In genomic region chr3:116620636-116621370, GRCm38 (mm10) we compare ENCODE assay signal across 22 mouse cellular contexts. TPM values are rescaled to one million over a fixed set of nuclear protein-coding genes. Genes with fewer than 3 reads are reported as not detected.
DNase-seq lines count a peak whose midpoint lies in the region; ATAC-seq and TF ChIP-seq lines count a peak whose summit lies in the region.
"Had no signal": no experiment of that assay in that cellular context is flagged by ENCODE, and none has a peak within 500 bp of the region (broad histone marks: within the 10 kb centered on the region; RNA-seq: fewer than 3 reads in every experiment).

No protein-coding gene starts in this region.

- TF ChIP-seq RAD21 in MEL (IDR thresholded peaks at IDR 0.05; ENCODE audit: low read depth, low read length): no peak

- no peaks in the 10 kb centered on the region for H3K27me3 ChIP-seq in MEL (ENCODE audit: control insufficient read depth in 1 of 2, insufficient read depth in 2 of 2, low read length in 2 of 2)
- H3K27me3 ChIP-seq in liver, postnatal 0 days (ENCODE audit: insufficient read depth, low read length): no peaks in the 10 kb centered on the region
- no peaks in the 10 kb centered on the region for H3K27me3 ChIP-seq in midbrain, postnatal 0 days (ENCODE audit: insufficient read depth, low read length)
- H3K27me3 ChIP-seq: limb, embryonic 13.5 days; neural tube, embryonic 12.5 days had no signal

- peaks cover 6 to 42% of the 10 kb centered on the region in 2 experiments; a peak in 3 of 4 replicates for H3K36me3 ChIP-seq in MEL (ENCODE audit: control insufficient read depth in 1 of 2, insufficient read depth in 2 of 2, low read length in 2 of 2)
- H3K36me3 ChIP-seq in liver, postnatal 0 days (replicated peaks; ENCODE audit: insufficient read depth, low read length): peaks cover 35% of the 10 kb centered on the region
- peaks cover 3% of the 10 kb centered on the region; the same call in 1 of the 2 replicates for H3K36me3 ChIP-seq in midbrain, postnatal 0 days (ENCODE audit: insufficient read depth, low read length)

- H3K4me1 ChIP-seq in MEL (ENCODE audit: control insufficient read depth in 1 of 2, insufficient read depth in 2 of 2, low read length in 2 of 2): peaks cover 30 to 39% of the 10 kb centered on the region in 2 experiments
- H3K4me1 ChIP-seq in liver, postnatal 0 days (ENCODE audit: insufficient read depth): 0 out of 2 replicates have a peak, but pooled peaks cover 4% of the 10 kb centered on the region
- no peaks in the 10 kb centered on the region for H3K4me1 ChIP-seq in midbrain, postnatal 0 days (ENCODE audit: insufficient read depth, low read length)
- H3K4me1 ChIP-seq: hindbrain, embryonic 10.5 days; limb, embryonic 13.5 days; neural tube, embryonic 12.5 days had no signal

- H3K4me3 ChIP-seq in MEL (ENCODE audit: control insufficient read depth in 1 of 2, insufficient read depth in 1 of 2, low read depth in 2 of 2, low read length in 2 of 2): no peak overlapping the region
- no peak overlapping the region for H3K4me3 ChIP-seq in liver, postnatal 0 days (ENCODE audit: low read depth, low read length)
- H3K4me3 ChIP-seq in midbrain, postnatal 0 days (ENCODE audit: low read depth, low read length): no peak overlapping the region
- H3K4me3 ChIP-seq: hindbrain, embryonic 10.5 days; left cerebral cortex, adult 2 months; limb, embryonic 13.5 days; neural tube, embryonic 12.5 days had no signal

- H3K4me2 ChIP-seq in liver, postnatal 0 days (ENCODE audit: low read depth, low read length): no peak overlapping the region
- H3K4me2 ChIP-seq in midbrain, postnatal 0 days (ENCODE audit: low read depth, low read length, poor library complexity, severe bottlenecking): no peak overlapping the region
- H3K4me2 ChIP-seq: heart, embryonic 11.5 days; limb, embryonic 13.5 days; neural tube, embryonic 12.5 days had no signal

- TF ChIP-seq CTCF in MEL (IDR thresholded peaks at IDR 0.05 in 2 of 3, conservative IDR thresholded peaks at IDR 0.05 in 1 of 3; ENCODE audit: control insufficient read depth in 1 of 3, insufficient read depth in 1 of 3, low read depth in 2 of 3, low read length in 3 of 3, poor library complexity in 1 of 3, severe bottlenecking in 1 of 3): no peak
- TF ChIP-seq CTCF in liver, postnatal 0 days (IDR thresholded peaks at IDR 0.05; ENCODE audit: low read depth): no peak
- TF ChIP-seq CTCF in midbrain, postnatal 0 days (IDR thresholded peaks at IDR 0.05): no peak

- peak overlapping the region; percentile 68 for H3K27ac ChIP-seq in MEL (ENCODE audit: control insufficient read depth, low read depth, low read length)
- H3K27ac ChIP-seq in liver, postnatal 0 days (ENCODE audit: low read depth): peak overlapping the region; percentile 2; the same call in 1 of the 2 replicates
- H3K27ac ChIP-seq in midbrain, postnatal 0 days (ENCODE audit: low read depth, low read length): no peak overlapping the region
- H3K27ac ChIP-seq: hindbrain, embryonic 10.5 days; left cerebral cortex, adult 2 months; limb, embryonic 13.5 days; neural tube, embryonic 12.5 days; stomach, postnatal 0 days had no signal

- ATAC-seq in frontal cortex, adult (ENCODE audit: low TSS enrichment): 0 out of 2 replicates have a peak, but pooled peaks have one; percentile 38
- peak; percentile 84 for ATAC-seq in erythroid progenitor cell, adult 5-6 weeks (replicated peaks; ENCODE audit: low FRiP score, poor library complexity, severe bottlenecking)
- ATAC-seq in liver, postnatal 0 days: peak; percentile 96
- no peak for ATAC-seq in midbrain, postnatal 0 days (ENCODE audit: low FRiP score)
- ATAC-seq: activated CD4-positive, CD25-positive, alpha-beta regulatory T cell, adult 4 months had no signal

- no peak for TF ChIP-seq EP300 in MEL (IDR thresholded peaks at IDR 0.05; ENCODE audit: low read depth in 1 of 2, low read length in 2 of 2)
- no peak; the same call in 1 of the 2 replicates for TF ChIP-seq EP300 in liver, postnatal 0 days (IDR thresholded peaks at IDR 0.05; ENCODE audit: low read depth)

- 56% methylated on average over 7 of the region's 7 CpGs for WGBS in liver, postnatal 0 days (ENCODE audit: insufficient replicate concordance)
- WGBS in midbrain, postnatal 0 days: 91% methylated on average over 7 of the region's 7 CpGs

- H3K9ac ChIP-seq in MEL (ENCODE audit: control insufficient read depth, low read depth, low read length, poor library complexity, severe bottlenecking): peak overlapping the region; percentile 34
- no peak overlapping the region for H3K9ac ChIP-seq in liver, postnatal 0 days (replicated peaks)
- H3K9ac ChIP-seq in midbrain, postnatal 0 days (replicated peaks; ENCODE audit: low read length, poor library complexity, severe bottlenecking): no peak overlapping the region
- H3K9ac ChIP-seq: limb, embryonic 13.5 days; neural tube, embryonic 12.5 days had no signal

- H3K79me2 ChIP-seq in MEL (ENCODE audit: control insufficient read depth, insufficient read depth, low read length, poor library complexity): no peaks in the 10 kb centered on the region

- no peaks in the 10 kb centered on the region for H3K9me3 ChIP-seq in MEL (replicated peaks; ENCODE audit: insufficient read depth, low read length)
- H3K9me3 ChIP-seq in liver, postnatal 0 days (ENCODE audit: low read length): no peaks in the 10 kb centered on the region
- H3K9me3 ChIP-seq in midbrain, postnatal 0 days (ENCODE audit: low read length): no peaks in the 10 kb centered on the region
- H3K9me3 ChIP-seq: hindbrain, embryonic 10.5 days; limb, embryonic 13.5 days; neural tube, embryonic 12.5 days had no signal

- TF ChIP-seq POLR2A in MEL (IDR thresholded peaks at IDR 0.05; ENCODE audit: control insufficient read depth in 1 of 2, insufficient read depth in 1 of 2, low read depth in 1 of 2, low read length in 2 of 2, poor library complexity in 1 of 2): no peak

- no peak for DNase-seq in frontal cortex, postnatal 36 days (ENCODE audit: low spot score in 2 of 2)
- peak; percentile 78 for DNase-seq in MEL (ENCODE audit: low read depth, low spot score)
- no peak for DNase-seq in liver, postnatal 0 days
- no peak for DNase-seq in lung, postnatal 14 days
- DNase-seq in midbrain, postnatal 0 days (ENCODE audit: low spot score): no peak
- no peak for DNase-seq in embryo, embryonic 10 days (ENCODE audit: low spot score)
- DNase-seq: cerebellum, adult 9-11 months; gastrocnemius, postnatal 10 days; kidney, postnatal 14 days; lung, postnatal 10 days; midbrain, embryonic 14.5 days; spleen, adult 18-20 months; thymus, postnatal 4 days had no signal

TF ChIP-seq in MEL, 35 proteins besides CTCF, POLR2A, EP300 and RAD21 (continues in another document):
- TF ChIP-seq RCOR1 (IDR thresholded peaks at IDR 0.05; ENCODE audit: low read depth, low read length) (no peak), MAX (IDR thresholded peaks at IDR 0.05; ENCODE audit: low read length) (peak; percentile 96), E2F4 (IDR thresholded peaks at IDR 0.05; ENCODE audit: borderline replicate concordance, low read depth, low read length) (no peak), NRF1 (IDR thresholded peaks at IDR 0.05; ENCODE audit: insufficient read depth, low read depth, low read length, poor library complexity, severe bottlenecking) (no peak), USF1 (IDR thresholded peaks at IDR 0.05; ENCODE audit: low read depth, low read length) (peak; percentile 73), ZMIZ1 (IDR thresholded peaks at IDR 0.05; ENCODE audit: low read depth, low read length) (no peak)

RNA-seq across cellular contexts. Expression of gene Trmt13, which starts 6.4 kb away (rescaled TPM):
- total RNA-seq in MEL (2012; rRNA removed): 10.2 and 15.5 TPM in 2 replicates
- 10 to 100 TPM in 1 of 2 experiments, not detected in 1; 12.0 TPM for polyA plus RNA-seq in MEL (2012; ENCODE audit: insufficient read depth in 1 of 2, insufficient read length in 2 of 2, low read depth in 1 of 2, low replicate concordance in 2 of 2, missing spikeins in 1 of 2)
- 4.2 and 4.3 TPM in 2 replicates for total RNA-seq in erythroid progenitor cell, adult 5-6 weeks (2015; ENCODE audit: low replicate concordance)
- 17.5 and 22.0 TPM in 2 replicates for total RNA-seq in erythroid progenitor cell, adult 5-6 weeks (2017; ENCODE audit: low replicate concordance)
- 7.4 and 7.6 TPM in 2 replicates for polyA plus RNA-seq in liver, postnatal 0 days (2015; fragmentation: Nextera tagmentation; extraction: Ambion mirVana)
- 12.2 and 14.0 TPM in 2 replicates for total RNA-seq in midbrain, postnatal 0 days (2014; rRNA removed)
- 22.1 and 23.4 TPM in 2 replicates for polyA plus RNA-seq in midbrain, postnatal 0 days (2015; fragmentation: Nextera tagmentation; extraction: Ambion mirVana)

RNA-seq across cellular contexts. Expression of gene Sass6, which starts 26.0 kb away (rescaled TPM):
- 8.5 and 9.2 TPM in 2 replicates for total RNA-seq in MEL (2012; rRNA removed)
- polyA plus RNA-seq in MEL (2012; ENCODE audit: insufficient read depth in 1 of 2, insufficient read length in 2 of 2, low read depth in 1 of 2, low replicate concordance in 2 of 2, missing spikeins in 1 of 2): 10 to 100 TPM in 1 of 2 experiments, not detected in 1; 15.4 TPM
- total RNA-seq in erythroid progenitor cell, adult 5-6 weeks (2015; ENCODE audit: low replicate concordance): 62.7 and 75.9 TPM in 2 replicates
- total RNA-seq in erythroid progenitor cell, adult 5-6 weeks (2017; ENCODE audit: low replicate concordance): 118 and 120 TPM in 2 replicates
- 6.5 and 7.4 TPM in 2 replicates for polyA plus RNA-seq in liver, postnatal 0 days (2015; fragmentation: Nextera tagmentation; extraction: Ambion mirVana)
- 5.3 and 6.6 TPM in 2 replicates for total RNA-seq in midbrain, postnatal 0 days (2014; rRNA removed)
- polyA plus RNA-seq in midbrain, postnatal 0 days (2015; fragmentation: Nextera tagmentation; extraction: Ambion mirVana): 7.2 and 9.2 TPM in 2 replicates

RNA-seq across cellular contexts. Expression of gene Mfsd14a, which starts 41.7 kb away (rescaled TPM):
- total RNA-seq in MEL (2012; rRNA removed): 36.8 and 39.2 TPM in 2 replicates
- polyA plus RNA-seq in MEL (2012; ENCODE audit: insufficient read depth in 1 of 2, insufficient read length in 2 of 2, low read depth in 1 of 2, low replicate concordance in 2 of 2, missing spikeins in 1 of 2): 100 to 1,000 TPM in 1 of 2 experiments, 10 to 100 TPM in 1; 45.9 to 111 TPM
- 23.8 and 27.2 TPM in 2 replicates for total RNA-seq in erythroid progenitor cell, adult 5-6 weeks (2015; ENCODE audit: low replicate concordance)
- total RNA-seq in erythroid progenitor cell, adult 5-6 weeks (2017; ENCODE audit: low replicate concordance): 40.2 and 42.2 TPM in 2 replicates
- 28.2 and 30.5 TPM in 2 replicates for polyA plus RNA-seq in liver, postnatal 0 days (2015; fragmentation: Nextera tagmentation; extraction: Ambion mirVana)
- 44.7 and 51.1 TPM in 2 replicates for total RNA-seq in midbrain, postnatal 0 days (2014; rRNA removed)
- 49.4 and 50.6 TPM in 2 replicates for polyA plus RNA-seq in midbrain, postnatal 0 days (2015; fragmentation: Nextera tagmentation; extraction: Ambion mirVana)

RNA-seq across cellular contexts. Expression of gene Lrrc39, which starts 58.0 kb away (rescaled TPM):
- total RNA-seq in MEL (2012; rRNA removed): 0.39 and 0.65 TPM in 2 replicates
- polyA plus RNA-seq in MEL (2012; ENCODE audit: insufficient read depth in 1 of 2, insufficient read length in 2 of 2, low read depth in 1 of 2, low replicate concordance in 2 of 2, missing spikeins in 1 of 2): under 1 TPM in 1 of 2 experiments, not detected in 1; 0.40 TPM
- total RNA-seq in erythroid progenitor cell, adult 5-6 weeks (2015; ENCODE audit: low replicate concordance): 19.5 and 37.7 TPM in 2 replicates
- 18.2 and 21.9 TPM in 2 replicates for total RNA-seq in erythroid progenitor cell, adult 5-6 weeks (2017; ENCODE audit: low replicate concordance)
- 1.6 and 1.9 TPM in 2 replicates for polyA plus RNA-seq in liver, postnatal 0 days (2015; fragmentation: Nextera tagmentation; extraction: Ambion mirVana)
- not detected in 2 replicates for total RNA-seq in midbrain, postnatal 0 days (2014; rRNA removed)
- 0.22 and 0.23 TPM in 2 replicates for polyA plus RNA-seq in midbrain, postnatal 0 days (2015; fragmentation: Nextera tagmentation; extraction: Ambion mirVana)
- total RNA-seq: left cerebral cortex, adult 2 months had no signal
